Mouse (Mus musculus): ENCODE measurements around the gene Nr5a2. TPM values are rescaled to one million over a fixed set of nuclear protein-coding genes. Genes with fewer than 3 reads are reported as not detected.

Nr5a2 gene
- total RNA-seq (2021), result not detected
- long read RNA-seq, result 0 reads

GRCm38 (mm10) chr1:136960428-136961012 lies at the start of gene Nr5a2:
Gene Nr5a2, minus strand, starts transcription at chr1:136960448.
- no peak for DNase-seq (ENCODE audit: low spot score in 2 of 2)

GRCm38 (mm10) chr1:137008726-137009239 lies 48.5 kb upstream of the Nr5a2 start:
- no peak for DNase-seq (ENCODE audit: low spot score in 2 of 2)

- DNase-seq (ENCODE audit: low spot score in 2 of 2), result no peak
These were observed 43.6 kb upstream of the Nr5a2 start for GRCm38 (mm10) chr1:137003816-137004215.

- DNase-seq (ENCODE audit: low spot score in 2 of 2), result no peak
These were observed 42.9 kb upstream of the Nr5a2 start for GRCm38 (mm10) chr1:137003144-137003543.

- no peak for DNase-seq (ENCODE audit: low spot score in 2 of 2)
These were observed 31.6 kb upstream of the Nr5a2 start for GRCm38 (mm10) chr1:136991762-136992352.

- no peak for DNase-seq (ENCODE audit: low spot score in 2 of 2)
These were observed 20.1 kb upstream of the Nr5a2 start for GRCm38 (mm10) chr1:136980253-136980893.

- no peak for DNase-seq (ENCODE audit: low spot score in 2 of 2)
These were observed 17.6 kb upstream of the Nr5a2 start for GRCm38 (mm10) chr1:136977867-136978266.

GRCm38 (mm10) chr1:136974040-136974439 lies 13.8 kb upstream of the Nr5a2 start:
- DNase-seq (ENCODE audit: low spot score in 2 of 2), result no peak

GRCm38 (mm10) chr1:136973016-136973415 lies 12.8 kb upstream of the Nr5a2 start:
- DNase-seq (ENCODE audit: low spot score in 2 of 2), result no peak

GRCm38 (mm10) chr1:136970995-136971394 lies 10.7 kb upstream of the Nr5a2 start:
- DNase-seq (ENCODE audit: low spot score in 2 of 2), result no peak

- DNase-seq (ENCODE audit: low spot score in 2 of 2), result no peak
These were observed 6.6 kb upstream of the Nr5a2 start for GRCm38 (mm10) chr1:136966728-136967386.

- DNase-seq (ENCODE audit: low spot score in 2 of 2), result no peak
These were observed 757 bp downstream of the Nr5a2 start for GRCm38 (mm10) chr1:136959491-136959890.

GRCm38 (mm10) chr1:136958666-136959065 lies 1.6 kb downstream of the Nr5a2 start:
- no peak for DNase-seq (ENCODE audit: low spot score in 2 of 2)

GRCm38 (mm10) chr1:136958185-136958584 lies 2.1 kb downstream of the Nr5a2 start:
- DNase-seq (ENCODE audit: low spot score in 2 of 2), result no peak

GRCm38 (mm10) chr1:136957696-136958095 lies 2.6 kb downstream of the Nr5a2 start:
- DNase-seq (ENCODE audit: low spot score in 2 of 2), result no peak

GRCm38 (mm10) chr1:136954108-136954494 lies 6.1 kb downstream of the Nr5a2 start:
- DNase-seq (ENCODE audit: low spot score in 2 of 2), result no peak

- DNase-seq (ENCODE audit: low spot score in 2 of 2), result no peak
These were observed 6.7 kb downstream of the Nr5a2 start for GRCm38 (mm10) chr1:136953444-136954107.

- no peak for DNase-seq (ENCODE audit: low spot score in 2 of 2)
These were observed 7.5 kb downstream of the Nr5a2 start for GRCm38 (mm10) chr1:136952609-136953311.

- DNase-seq (ENCODE audit: low spot score in 2 of 2), result no peak
These were observed 8.2 kb downstream of the Nr5a2 start for GRCm38 (mm10) chr1:136951946-136952531.

- DNase-seq (ENCODE audit: low spot score in 2 of 2), result no peak
These were observed 9.0 kb downstream of the Nr5a2 start for GRCm38 (mm10) chr1:136951155-136951650.
